Mouse (Mus musculus) embryonic facial prominence, embryonic 15.5 days (tissue): ENCODE results near the gene Fpr-rs3. TPM values are rescaled to one million over a fixed set of nuclear protein-coding genes. Genes with fewer than 3 reads are reported as not detected.

Source experiments
- ATAC-seq: fragments of 200-750 bp; cut with Nextera tagmentation; 2 replicates; pipeline ENCODE4 v1.8.0; 2017; ENCODE audit warnings: low read depth, moderate TSS enrichment; ENCODE audit not compliant: insufficient number of reproducible peaks, low FRiP score, low TSS enrichment
- H3K27ac ChIP-seq: fragments of 300-500 bp; sonication (generic); replicated peaks from 2 replicates; pipeline ENCODE4 v1.5.1; 2015; ENCODE audit warnings: mild to moderate bottlenecking, inconsistent platforms
- H3K27me3 ChIP-seq: fragments of 300-500 bp; sonication (generic); 2 replicates; pipeline ENCODE4 v1.6.1; 2015; ENCODE audit warnings: inconsistent platforms
- H3K36me3 ChIP-seq: fragments of 300-500 bp; sonication (generic); 2 replicates; pipeline ENCODE4 v1.6.1; 2015; ENCODE audit warnings: mild to moderate bottlenecking, inconsistent platforms
- H3K4me1 ChIP-seq: fragments of 300-500 bp; sonication (generic); 2 replicates; pipeline ENCODE4 v1.6.1; 2015; ENCODE audit warnings: inconsistent platforms
- H3K4me2 ChIP-seq: fragments of 300-500 bp; sonication (generic); replicated peaks from 2 replicates; pipeline ENCODE4 v1.6.1; 2015; ENCODE audit warnings: mild to moderate bottlenecking, inconsistent platforms
- H3K4me3 ChIP-seq: fragments of 300-500 bp; sonication (generic); replicated peaks from 2 replicates; pipeline ENCODE4 v1.5.1; 2015; ENCODE audit warnings: mild to moderate bottlenecking, inconsistent platforms
- H3K9ac ChIP-seq: fragments of 300-500 bp; sonication (generic); 2 replicates; pipeline ENCODE4 v1.6.1; 2015; ENCODE audit warnings: inconsistent platforms
- H3K9me3 ChIP-seq: fragments of 300-500 bp; sonication (generic); replicated peaks from 2 replicates; pipeline ENCODE4 v1.6.1; 2016; ENCODE audit warnings: inconsistent platforms
- WGBS: fragments of 180-500 bp; shearing (Covaris S2); methylation state at CpG from one replicate; pipeline ENCODE4 v1.1.7; 2015; 5-methylcytosine and 5-hydroxymethylcytosine counted together
- polyA plus RNA-seq: library from polyadenylated mRNA; unstranded; fragments of >200 nt; fragmentation: Nextera tagmentation; extraction: Ambion mirVana; gene quantifications from 2 replicates; pipeline ENCODE4 v1.2.1, GENCODE M21; 2015

Gene Fpr-rs3
- polyA plus RNA-seq: not detected in 2 replicates

GRCm38 (mm10) chr17:20624777-20625176 is at the start of gene Fpr-rs3:
Fpr-rs3 (minus strand) TSS chr17:20624877.
- no peaks in the 10 kb centered on the region for H3K36me3 ChIP-seq
- no peak within 1 kb of the TSS for H3K27ac ChIP-seq
- no peaks in the 10 kb centered on the region for H3K27me3 ChIP-seq
- H3K9me3 ChIP-seq: no peaks in the 10 kb centered on the region
- H3K4me1 ChIP-seq: no peaks in the 10 kb centered on the region
- H3K9ac ChIP-seq: no peak within 1 kb of the TSS
- H3K4me2 ChIP-seq: no peak within 1 kb of the TSS
- no peak for ATAC-seq
- no peak within 1 kb of the TSS for H3K4me3 ChIP-seq

GRCm38 (mm10) chr17:20596323-20596722 is 28.4 kb downstream of the Fpr-rs3 start, which contains the start of gene Vmn2r110:
Vmn2r110 (minus strand) TSS chr17:20596423.
- Histone ChIP-seq H3K9ac (no peak within 1 kb of the TSS), H3K27me3 (no peaks in the 10 kb centered on the region), H3K4me3 (no peak within 1 kb of the TSS), H3K27ac (no peak within 1 kb of the TSS), H3K9me3 (no peaks in the 10 kb centered on the region), H3K4me1 (no peaks in the 10 kb centered on the region), H3K4me2 (no peak within 1 kb of the TSS), H3K36me3 (no peaks in the 10 kb centered on the region)
- WGBS: 24% methylated on average over 1 of the region's 1 CpGs
- no peak for ATAC-seq

Other genes with a start within 250 kb of the Fpr-rs3 start
- gene Vmn1r224, start 210.7 kb downstream of the Fpr-rs3 start, polyA plus RNA-seq: not detected in 2 replicates
- gene Vmn2r108, start 143.5 kb downstream of the Fpr-rs3 start, polyA plus RNA-seq: not detected in 2 replicates
- gene Vmn1r225, start 126.7 kb downstream of the Fpr-rs3 start, polyA plus RNA-seq: not detected in 2 replicates
- not detected in 2 replicates for gene Vmn2r109, start 60.1 kb downstream of the Fpr-rs3 start, polyA plus RNA-seq
- 0.01 and 0.04 TPM in 2 replicates for gene Vmn2r110, start 28.5 kb downstream of the Fpr-rs3 start, polyA plus RNA-seq
- not detected in 2 replicates for gene Vmn1r226, start 58.0 kb upstream of the Fpr-rs3 start, polyA plus RNA-seq
- gene Vmn1r227, start 105.0 kb upstream of the Fpr-rs3 start, polyA plus RNA-seq: not detected in 2 replicates
- gene Vmn1r228, start 161.3 kb upstream of the Fpr-rs3 start, polyA plus RNA-seq: 0.05 TPM in 1 of 2 replicates, not detected in the other
- not detected in 2 replicates for gene Vmn1r229, start 186.7 kb upstream of the Fpr-rs3 start, polyA plus RNA-seq
- gene Vmn1r230, start 215.6 kb upstream of the Fpr-rs3 start, polyA plus RNA-seq: 0.24 TPM in 1 of 2 replicates, not detected in the other